Mouse (Mus musculus) cerebellum, postnatal 14 days (tissue): ENCODE measurements at regions not wholly inside any gene's neighbourhood (a gene's known extent, or its start where the extent isn't known, plus 50 kb on each side); places are given as distances from the start of the nearest gene placed in this dataset.

Source experiments
- DNase-seq, 2 experiments: peaks; one replicate each; pipeline ENCODE4 v3.0.0; 2021; ENCODE audit warnings: mixed read lengths in 2 of 2

- DNase-seq: no peak
Observed at GRCm38 (mm10) chr8:127757396-127757795, 601.0 kb upstream of the Nrp1 start.

GRCm38 (mm10) chr8:127759906-127760305, 598.5 kb upstream of the Nrp1 start:
- DNase-seq: no peak

- no peak for DNase-seq
Observed at GRCm38 (mm10) chr8:127765199-127765598, 593.2 kb upstream of the Nrp1 start.

- DNase-seq: no peak
Observed at GRCm38 (mm10) chr8:127768311-127768710, 590.1 kb upstream of the Nrp1 start.

DNA sequence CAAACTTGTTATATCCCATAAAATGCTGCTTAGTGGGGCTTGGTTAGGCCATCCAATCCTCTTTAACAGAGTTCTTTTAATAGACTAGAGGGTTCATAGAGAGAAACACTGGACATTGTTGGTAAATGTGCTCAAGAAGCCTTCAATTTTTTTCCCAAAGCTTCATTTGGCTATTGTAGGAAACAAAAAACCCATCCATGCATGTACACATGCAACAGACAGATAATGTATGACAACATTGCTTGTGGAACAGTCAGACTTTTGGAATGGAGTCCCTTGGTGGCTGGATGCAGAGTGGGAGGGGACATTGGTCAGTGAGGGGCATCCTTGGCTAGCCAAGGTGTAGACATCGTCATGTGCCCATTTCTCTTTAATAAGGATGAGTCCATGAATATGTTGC, 588.8 kb upstream of the Nrp1 start:
- DNase-seq: no peak

- no peak for DNase-seq
Observed at GRCm38 (mm10) chr8:127771781-127772180, 586.6 kb upstream of the Nrp1 start.

GRCm38 (mm10) chr8:127772415-127772814, 586.0 kb upstream of the Nrp1 start:
- DNase-seq: no peak

- no peak for DNase-seq
Observed at GRCm38 (mm10) chr8:127772917-127773316, 585.5 kb upstream of the Nrp1 start.

- peak; percentile 7 to 13 for DNase-seq
Observed at GRCm38 (mm10) chr8:127774642-127775041, 583.8 kb upstream of the Nrp1 start.

GRCm38 (mm10) chr8:127775160-127775559, 583.2 kb upstream of the Nrp1 start:
- no peak for DNase-seq

DNA sequence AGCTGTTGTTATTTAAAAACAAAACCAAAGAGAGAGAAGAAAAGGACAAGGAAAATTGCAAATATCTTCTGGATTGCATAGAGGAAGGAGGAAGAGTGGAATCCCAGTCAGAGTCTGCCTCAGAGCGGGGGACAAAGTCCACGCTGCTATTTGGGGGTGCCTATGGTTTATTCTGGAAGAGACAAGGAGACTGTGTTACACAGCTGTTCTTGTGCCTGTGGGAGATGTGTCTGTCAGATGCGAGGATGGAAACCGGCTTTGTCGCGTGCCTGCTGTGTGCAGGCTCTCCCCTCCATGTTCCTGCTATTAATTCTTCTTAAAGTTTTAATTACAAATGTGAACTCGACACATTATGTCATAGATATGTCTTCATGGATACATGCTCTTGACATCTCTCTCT, 582.7 kb upstream of the Nrp1 start:
- no peak for DNase-seq

GRCm38 (mm10) chr8:127778352-127779020, 579.9 kb upstream of the Nrp1 start:
- DNase-seq: no peak

- no peak for DNase-seq
Observed at GRCm38 (mm10) chr8:127779021-127779689, 579.2 kb upstream of the Nrp1 start.

GRCm38 (mm10) chr8:127780596-127780995, 577.8 kb upstream of the Nrp1 start:
- DNase-seq: no peak

GRCm38 (mm10) chr8:127781011-127781410, 577.4 kb upstream of the Nrp1 start:
- no peak for DNase-seq

DNA sequence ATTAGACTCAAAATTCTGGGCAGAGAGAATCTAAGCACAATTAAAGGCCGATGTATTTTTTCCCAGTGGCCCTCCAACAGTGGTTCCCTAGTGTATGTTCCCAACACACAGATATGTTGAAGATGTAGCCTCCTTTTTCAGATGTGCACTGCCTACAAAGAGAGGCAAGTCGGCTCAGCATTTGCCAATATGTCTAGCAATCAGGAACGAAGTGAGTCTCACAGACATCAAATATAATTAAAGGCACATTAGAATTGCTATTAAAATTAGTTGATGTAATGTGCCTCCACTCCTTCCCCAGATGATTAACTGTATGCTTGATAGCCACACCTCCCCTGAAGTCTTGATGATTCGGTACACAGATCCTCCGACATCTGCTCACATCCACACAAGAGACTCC, 565.8 kb upstream of the Nrp1 start:
- DNase-seq: no peak

GRCm38 (mm10) chr8:127799849-127800471, 558.4 kb upstream of the Nrp1 start:
- DNase-seq: no peak

DNA sequence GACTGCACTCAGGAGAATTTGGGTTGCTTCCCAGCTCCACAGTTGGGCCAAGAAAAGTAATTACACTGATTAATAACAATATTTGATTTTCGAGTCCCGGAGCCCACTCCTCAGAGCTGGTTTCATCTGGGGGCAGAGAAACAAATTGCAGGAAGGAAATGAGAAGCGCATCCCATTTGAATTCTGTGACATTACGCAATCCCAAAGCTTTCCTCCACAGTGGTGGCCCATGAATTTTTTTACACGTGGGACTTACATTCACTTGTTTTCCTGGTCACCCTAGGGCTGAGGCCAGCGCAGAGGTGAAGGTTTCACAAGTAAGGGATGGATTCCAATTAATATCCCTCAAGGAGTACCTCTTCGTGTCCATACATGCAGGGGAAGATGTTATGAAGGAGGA, 556.3 kb upstream of the Nrp1 start:
- no peak for DNase-seq

GRCm38 (mm10) chr8:127802661-127803333, 555.6 kb upstream of the Nrp1 start:
- no peak for DNase-seq

- DNase-seq: no peak
Observed at GRCm38 (mm10) chr8:127809203-127810155, 548.9 kb upstream of the Nrp1 start.

GRCm38 (mm10) chr8:127811338-127811737, 547.1 kb upstream of the Nrp1 start:
- no peak for DNase-seq

DNA sequence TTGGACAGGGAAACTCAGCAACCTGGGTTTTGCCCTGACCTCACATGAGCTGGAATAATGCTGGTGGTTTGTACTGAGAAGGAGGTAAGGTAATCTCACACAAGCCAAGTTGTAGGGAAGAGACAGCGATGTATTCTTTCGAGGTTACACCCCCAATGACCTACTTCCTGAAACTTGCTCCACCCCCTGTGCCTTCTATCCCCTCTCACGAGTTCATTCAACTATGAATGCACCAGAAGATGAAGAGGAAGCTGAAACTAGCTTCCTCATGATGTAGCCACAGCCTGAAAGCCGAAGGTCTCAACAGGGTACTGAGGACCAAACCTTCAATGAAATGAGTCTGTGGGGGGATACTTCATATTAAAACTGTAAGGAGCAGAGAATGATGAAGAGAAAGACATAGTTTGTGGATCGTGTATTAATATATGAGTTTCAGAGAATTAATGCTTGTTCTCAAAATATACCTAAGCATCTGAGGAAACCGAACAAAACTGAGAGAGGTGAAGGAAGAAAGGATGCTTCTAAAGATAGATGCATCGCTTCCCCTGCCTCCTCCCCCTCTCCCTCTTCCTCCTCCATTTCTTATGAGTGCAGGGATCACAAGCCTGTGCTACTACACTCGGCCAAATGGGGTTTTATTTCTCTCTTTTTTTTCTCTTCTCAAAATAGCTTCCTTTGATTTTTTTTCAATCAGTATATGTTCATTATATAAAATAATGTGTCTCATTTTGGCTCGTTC, 543.5 kb upstream of the Nrp1 start:
- DNase-seq: no peak
